Mouse (Mus musculus): ENCODE measurements around the gene Brsk1. TPM values are rescaled to one million over a fixed set of nuclear protein-coding genes. Genes with fewer than 3 reads are reported as not detected.
A peak's percentile ranks its signal among the peaks of the same experiment; 100 is the strongest.

The Brsk1 gene
- polyA plus RNA-seq, 1 experiment from 2014 or later: 1.0 TPM

- 79% methylated on average over 4 of the region's 4 CpGs for WGBS
- H3K9ac ChIP-seq (ENCODE audit: low read depth, low read length): peak overlapping the region; percentile 25; the same call in 1 of the 2 replicates
- no peaks in the 10 kb centered on the region for H3K27me3 ChIP-seq (replicated peaks; ENCODE audit: control insufficient read depth, insufficient read depth, low read length)
- no peak overlapping the region; the same call in 1 of the 2 replicates for H3K27ac ChIP-seq (ENCODE audit: low read depth, low read length)
- H3K36me3 ChIP-seq (ENCODE audit: control insufficient read depth, insufficient read depth, low read length): peaks cover 30% of the 10 kb centered on the region
- H3K4me1 ChIP-seq (replicated peaks; ENCODE audit: control insufficient read depth, insufficient read depth, low read length): peaks cover 21% of the 10 kb centered on the region
- no peaks in the 10 kb centered on the region for H3K9me3 ChIP-seq (ENCODE audit: control insufficient read depth, low read length)
- no peak overlapping the region for H3K4me2 ChIP-seq
- no peak overlapping the region for H3K4me3 ChIP-seq (ENCODE audit: low read depth, low read length)
- no peak for DNase-seq (ENCODE audit: low spot score)
- no peak for ATAC-seq (replicated peaks; ENCODE audit: low FRiP score)
Measured at GRCm38 (mm10) chr7:4671956-4672355, 18.4 kb upstream of the Brsk1 start.

GRCm38 (mm10) chr7:4674114-4674731 is 16.2 kb upstream of the Brsk1 start:
- Histone ChIP-seq H3K9ac (ENCODE audit: low read depth, low read length) (no peak overlapping the region), H3K4me1 (replicated peaks; ENCODE audit: control insufficient read depth, insufficient read depth, low read length) (peaks cover 21% of the 10 kb centered on the region), H3K9me3 (ENCODE audit: control insufficient read depth, low read length) (no peaks in the 10 kb centered on the region), H3K4me3 (ENCODE audit: low read depth, low read length) (no peak overlapping the region), H3K27me3 (replicated peaks; ENCODE audit: control insufficient read depth, insufficient read depth, low read length) (no peaks in the 10 kb centered on the region), H3K36me3 (ENCODE audit: control insufficient read depth, insufficient read depth, low read length) (peaks cover 17% of the 10 kb centered on the region), H3K27ac (ENCODE audit: low read depth, low read length) (no peak overlapping the region), H3K4me2 (no peak overlapping the region)
- ATAC-seq (replicated peaks; ENCODE audit: low FRiP score): no peak
- WGBS: 89% methylated on average over 12 of the region's 12 CpGs
- DNase-seq (ENCODE audit: low spot score): no peak

GRCm38 (mm10) chr7:4675200-4675599 is 15.2 kb upstream of the Brsk1 start:
- H3K4me3 ChIP-seq (ENCODE audit: low read depth, low read length): no peak overlapping the region
- no peak overlapping the region for H3K27ac ChIP-seq (ENCODE audit: low read depth, low read length)
- 75% methylated on average over 7 of the region's 7 CpGs for WGBS
- no peak for ATAC-seq (replicated peaks; ENCODE audit: low FRiP score)
- no peak overlapping the region for H3K9ac ChIP-seq (ENCODE audit: low read depth, low read length)
- H3K4me2 ChIP-seq: no peak overlapping the region
- no peak for DNase-seq (ENCODE audit: low spot score)
- no peaks in the 10 kb centered on the region for H3K9me3 ChIP-seq (ENCODE audit: control insufficient read depth, low read length)
- H3K27me3 ChIP-seq (replicated peaks; ENCODE audit: control insufficient read depth, insufficient read depth, low read length): no peaks in the 10 kb centered on the region
- peaks cover 17% of the 10 kb centered on the region for H3K4me1 ChIP-seq (replicated peaks; ENCODE audit: control insufficient read depth, insufficient read depth, low read length)
- H3K36me3 ChIP-seq (ENCODE audit: control insufficient read depth, insufficient read depth, low read length): peaks cover 21% of the 10 kb centered on the region

GRCm38 (mm10) chr7:4683307-4683706 is 7.1 kb upstream of the Brsk1 start:
- no peak overlapping the region for H3K27ac ChIP-seq (ENCODE audit: low read depth, low read length)
- peak overlapping the region; percentile 98; the same call in 1 of the 2 replicates for H3K4me2 ChIP-seq
- no peaks in the 10 kb centered on the region for H3K27me3 ChIP-seq (replicated peaks; ENCODE audit: control insufficient read depth, insufficient read depth, low read length)
- H3K36me3 ChIP-seq (ENCODE audit: control insufficient read depth, insufficient read depth, low read length): peaks cover 11% of the 10 kb centered on the region
- 69% methylated on average over 5 of the region's 5 CpGs for WGBS
- no peak for ATAC-seq (replicated peaks; ENCODE audit: low FRiP score)
- no peak overlapping the region for H3K9ac ChIP-seq (ENCODE audit: low read depth, low read length)
- H3K4me3 ChIP-seq (ENCODE audit: low read depth, low read length): no peak overlapping the region
- no peaks in the 10 kb centered on the region for H3K9me3 ChIP-seq (ENCODE audit: control insufficient read depth, low read length)
- DNase-seq (ENCODE audit: low spot score): no peak
- H3K4me1 ChIP-seq (replicated peaks; ENCODE audit: control insufficient read depth, insufficient read depth, low read length): peaks cover 11% of the 10 kb centered on the region

- Histone ChIP-seq H3K27ac (ENCODE audit: low read depth, low read length) (no peak overlapping the region), H3K4me2 (peak overlapping the region; percentile 98), H3K36me3 (ENCODE audit: control insufficient read depth, insufficient read depth, low read length) (peaks cover 11% of the 10 kb centered on the region), H3K4me1 (replicated peaks; ENCODE audit: control insufficient read depth, insufficient read depth, low read length) (peaks cover 11% of the 10 kb centered on the region), H3K27me3 (replicated peaks; ENCODE audit: control insufficient read depth, insufficient read depth, low read length) (no peaks in the 10 kb centered on the region), H3K4me3 (ENCODE audit: low read depth, low read length) (peak overlapping the region; percentile 89), H3K9ac (ENCODE audit: low read depth, low read length) (peak overlapping the region; percentile 73), H3K9me3 (ENCODE audit: control insufficient read depth, low read length) (no peaks in the 10 kb centered on the region)
- whole genome bisulfite sequencing: 1% methylated on average over 13 of the region's 13 CpGs
- ATAC-seq (replicated peaks; ENCODE audit: low FRiP score) (peak; percentile 2; the same call in 1 of the 2 replicates), DNase-seq (ENCODE audit: low spot score) (peak; percentile 41)
Measured at GRCm38 (mm10) chr7:4684203-4684602, 6.2 kb upstream of the Brsk1 start.

- DNase-seq (ENCODE audit: low spot score): peak; percentile 95
- Histone ChIP-seq H3K9ac (ENCODE audit: low read depth, low read length) (peak within 1 kb of the TSS; percentile 73), H3K4me2 (peak within 1 kb of the TSS; percentile 98), H3K4me1 (replicated peaks; ENCODE audit: control insufficient read depth, insufficient read depth, low read length) (peaks cover 11% of the 10 kb centered on the region), H3K27me3 (replicated peaks; ENCODE audit: control insufficient read depth, insufficient read depth, low read length) (no peaks in the 10 kb centered on the region), H3K9me3 (ENCODE audit: control insufficient read depth, low read length) (no peaks in the 10 kb centered on the region), H3K36me3 (ENCODE audit: control insufficient read depth, insufficient read depth, low read length) (peaks cover 9% of the 10 kb centered on the region), H3K4me3 (ENCODE audit: low read depth, low read length) (peak within 1 kb of the TSS; percentile 89), H3K27ac (ENCODE audit: low read depth, low read length) (peak within 1 kb of the TSS; percentile 79; the same call in 1 of the 2 replicates)
- peak; percentile 98 for ATAC-seq (replicated peaks; ENCODE audit: low FRiP score)
- WGBS: under 1% methylated on average over 32 of the region's 32 CpGs
Measured at GRCm38 (mm10) chr7:4684632-4685417, 5.6 kb upstream of the Brsk1 start, which contains the start of gene Hspbp1. Gene Hspbp1, minus strand, starts transcription at chr7:4685068.

GRCm38 (mm10) chr7:4690951-4691653 is 698 bp downstream of the Brsk1 start:
- peak overlapping the region; percentile 79 for H3K4me2 ChIP-seq
- H3K4me1 ChIP-seq (replicated peaks; ENCODE audit: control insufficient read depth, insufficient read depth, low read length): peaks cover 11% of the 10 kb centered on the region; the same call in 1 of the 2 replicates
- peaks cover 6% of the 10 kb centered on the region; the same call in 1 of the 2 replicates for H3K27me3 ChIP-seq (replicated peaks; ENCODE audit: control insufficient read depth, insufficient read depth, low read length)
- H3K36me3 ChIP-seq (ENCODE audit: control insufficient read depth, insufficient read depth, low read length): peaks cover 7% of the 10 kb centered on the region; the same call in 1 of the 2 replicates
- DNase-seq (ENCODE audit: low spot score) (no peak), ATAC-seq (replicated peaks; ENCODE audit: low FRiP score) (peak; percentile 37)
- H3K9me3 ChIP-seq (ENCODE audit: control insufficient read depth, low read length): no peaks in the 10 kb centered on the region
- H3K4me3 ChIP-seq (ENCODE audit: low read depth, low read length): peak overlapping the region; percentile 69
- 13% methylated on average over 30 of the region's 35 CpGs for WGBS
- peak overlapping the region; percentile 74; the same call in 1 of the 2 replicates for H3K27ac ChIP-seq (ENCODE audit: low read depth, low read length)
- H3K9ac ChIP-seq (ENCODE audit: low read depth, low read length): peak overlapping the region; percentile 77

GRCm38 (mm10) chr7:4693004-4693403 is 2.6 kb downstream of the Brsk1 start:
- ATAC-seq (replicated peaks; ENCODE audit: low FRiP score): no peak
- Histone ChIP-seq H3K9me3 (ENCODE audit: control insufficient read depth, low read length) (no peaks in the 10 kb centered on the region), H3K27me3 (replicated peaks; ENCODE audit: control insufficient read depth, insufficient read depth, low read length) (peaks cover 6% of the 10 kb centered on the region; the same call in 1 of the 2 replicates), H3K9ac (ENCODE audit: low read depth, low read length) (no peak overlapping the region), H3K4me1 (replicated peaks; ENCODE audit: control insufficient read depth, insufficient read depth, low read length) (peaks cover 11% of the 10 kb centered on the region; the same call in 1 of the 2 replicates), H3K36me3 (ENCODE audit: control insufficient read depth, insufficient read depth, low read length) (peaks cover 7% of the 10 kb centered on the region; the same call in 1 of the 2 replicates), H3K4me2 (no peak overlapping the region), H3K4me3 (ENCODE audit: low read depth, low read length) (no peak overlapping the region), H3K27ac (ENCODE audit: low read depth, low read length) (no peak overlapping the region)
- 81% methylated on average over 6 of the region's 6 CpGs for WGBS
- DNase-seq (ENCODE audit: low spot score): no peak
